Mouse (Mus musculus) heart, postnatal 0 days (tissue): ENCODE data around the gene Pde4b. TPM values are rescaled to one million over a fixed set of nuclear protein-coding genes. Genes with fewer than 3 reads are reported as not detected.

Experiments
- ATAC-seq: fragments of 200-750 bp; cut with Nextera tagmentation; 2 replicates; pipeline ENCODE4 v1.8.0; 2017; ENCODE audit warnings: low read depth, moderate number of reproducible peaks, moderate library complexity; ENCODE audit not compliant: insufficient read depth
- DNase-seq: peaks from one replicate; pipeline ENCODE4 v3.0.0-alpha.2; 2016; ENCODE audit warnings: low spot score
- H3K27ac ChIP-seq: fragments of 300-500 bp; sonication (generic); 2 replicates; pipeline ENCODE4 v1.5.1; 2014; ENCODE audit warnings: low read depth, mild to moderate bottlenecking
- H3K27me3 ChIP-seq: fragments of 300-500 bp; sonication (generic); 2 replicates; pipeline ENCODE4 v1.6.1; 2014; ENCODE audit warnings: low read length, mixed read lengths; ENCODE audit not compliant: control insufficient read depth, insufficient read depth
- H3K36me3 ChIP-seq: fragments of 300-500 bp; sonication (generic); replicated peaks from 2 replicates; pipeline ENCODE4 v1.6.1; 2014; ENCODE audit warnings: low read length, mixed read lengths; ENCODE audit not compliant: control insufficient read depth, insufficient read depth
- H3K4me1 ChIP-seq: fragments of 300-500 bp; sonication (generic); 2 replicates; pipeline ENCODE4 v1.6.1; 2014; ENCODE audit warnings: antibody characterized with exemption; ENCODE audit not compliant: control insufficient read depth, insufficient read depth
- H3K4me2 ChIP-seq: fragments of 300-500 bp; sonication (generic); 2 replicates; pipeline ENCODE4 v1.6.1; 2014; ENCODE audit warnings: low read depth, mild to moderate bottlenecking, low read length, moderate library complexity
- H3K4me3 ChIP-seq: fragments of 300-500 bp; sonication (generic); 2 replicates; pipeline ENCODE4 v1.5.1; 2014; ENCODE audit warnings: low read depth, low read length
- H3K9ac ChIP-seq: fragments of 300-500 bp; sonication (generic); replicated peaks from 2 replicates; pipeline ENCODE4 v1.6.1; 2014; ENCODE audit warnings: low read depth, low read length, mixed read lengths
- H3K9me3 ChIP-seq: fragments of 300-500 bp; sonication (generic); replicated peaks from 2 replicates; pipeline ENCODE4 v1.6.1; 2016; ENCODE audit warnings: low read length; ENCODE audit not compliant: control insufficient read depth
- CTCF ChIP-seq: IDR thresholded peaks from 2 replicates; pipeline ENCODE4 v1.5.1; 2016; ENCODE audit warnings: antibody characterized with exemption, control low read depth, low read depth
- EP300 ChIP-seq: IDR thresholded peaks from 2 replicates; pipeline ENCODE4 v1.6.1; 2016; ENCODE audit warnings: antibody characterized with exemption, low read depth
- WGBS: fragments of 180-500 bp; shearing (Covaris S2); extraction: QIAGEN DNeasy Blood & Tissue Kit; methylation state at CpG from one replicate; pipeline ENCODE4 v1.1.7; 2014; 5-methylcytosine and 5-hydroxymethylcytosine counted together
- polyA plus RNA-seq: library from polyadenylated mRNA; unstranded; fragments of >200 nt; fragmentation: Nextera tagmentation; extraction: Ambion mirVana; gene quantifications from 2 replicates; pipeline ENCODE4 v1.2.1, GENCODE M21; 2015
- total RNA-seq: library from RNA; depleted of rRNA; stranded (reverse); fragments of >200 nt; gene quantifications from 2 replicates; pipeline ENCODE4 v1.2.3, GENCODE M21; 2014; ENCODE audit warnings: low replicate concordance

Gene Pde4b
- total and polyA plus RNA-seq, 2 experiments from 2014 or later = 30.8 to 50.1 TPM

- Histone ChIP-seq H3K27me3 (no peaks in the 10 kb centered on the region), H3K4me1 (no peaks in the 10 kb centered on the region), H3K27ac (no peak overlapping the region), H3K9me3 (no peaks in the 10 kb centered on the region), H3K9ac (no peak overlapping the region), H3K36me3 (no peaks in the 10 kb centered on the region), H3K4me2 (no peak overlapping the region), H3K4me3 (no peak overlapping the region)
- 62% methylated on average over 2 of the region's 2 CpGs for WGBS
- TF ChIP-seq EP300 = no peak
- TF ChIP-seq CTCF = no peak
- peak; percentile 11 for DNase-seq
- no peak for ATAC-seq
Observed at GRCm38 (mm10) chr4:102104534-102105014, 17.2 kb downstream of the Pde4b start.

- Histone ChIP-seq H3K4me2 (no peak overlapping the region), H3K4me3 (no peak overlapping the region), H3K27me3 (no peaks in the 10 kb centered on the region), H3K9ac (no peak overlapping the region), H3K36me3 (no peaks in the 10 kb centered on the region), H3K4me1 (no peaks in the 10 kb centered on the region), H3K27ac (no peak overlapping the region), H3K9me3 (no peaks in the 10 kb centered on the region)
- 86% methylated on average over 6 of the region's 6 CpGs for WGBS
- DNase-seq (no peak), ATAC-seq (no peak)
- no peak for TF ChIP-seq CTCF
- TF ChIP-seq EP300 = no peak
Observed at GRCm38 (mm10) chr4:102106771-102107170, 19.4 kb downstream of the Pde4b start.

GRCm38 (mm10) chr4:102119454-102119853 is 32.1 kb downstream of the Pde4b start:
- no peak overlapping the region for H3K27ac ChIP-seq
- H3K4me3 ChIP-seq = no peak overlapping the region
- no peak overlapping the region for H3K4me2 ChIP-seq
- 94% methylated on average over 3 of the region's 3 CpGs for WGBS
- no peaks in the 10 kb centered on the region for H3K4me1 ChIP-seq
- no peaks in the 10 kb centered on the region for H3K9me3 ChIP-seq
- ATAC-seq (no peak), DNase-seq (no peak)
- no peak overlapping the region for H3K9ac ChIP-seq
- H3K36me3 ChIP-seq = no peaks in the 10 kb centered on the region
- TF ChIP-seq EP300 (no peak), CTCF (no peak)
- H3K27me3 ChIP-seq = no peaks in the 10 kb centered on the region

GRCm38 (mm10) chr4:102136366-102136849 is 49.1 kb downstream of the Pde4b start:
- TF ChIP-seq EP300 (no peak), CTCF (no peak)
- no peak for ATAC-seq
- H3K4me1 ChIP-seq = no peaks in the 10 kb centered on the region
- WGBS = 69% methylated on average over 3 of the region's 3 CpGs
- no peak overlapping the region for H3K4me2 ChIP-seq
- H3K9ac ChIP-seq = no peak overlapping the region
- no peak overlapping the region for H3K4me3 ChIP-seq
- H3K36me3 ChIP-seq = no peaks in the 10 kb centered on the region
- DNase-seq = no peak
- H3K27me3 ChIP-seq = no peaks in the 10 kb centered on the region
- H3K27ac ChIP-seq = no peak overlapping the region
- no peaks in the 10 kb centered on the region for H3K9me3 ChIP-seq

- Histone ChIP-seq H3K4me3 (no peak overlapping the region), H3K27ac (no peak overlapping the region), H3K4me1 (no peaks in the 10 kb centered on the region), H3K4me2 (no peak overlapping the region), H3K36me3 (no peaks in the 10 kb centered on the region), H3K27me3 (no peaks in the 10 kb centered on the region), H3K9me3 (no peaks in the 10 kb centered on the region), H3K9ac (no peak overlapping the region)
- ATAC-seq (no peak), DNase-seq (no peak)
- 66% methylated on average over 4 of the region's 4 CpGs for WGBS
- TF ChIP-seq EP300 (no peak), CTCF (no peak)
Observed at GRCm38 (mm10) chr4:102138346-102138745, 51.0 kb downstream of the Pde4b start.

GRCm38 (mm10) chr4:102141241-102141640 is 53.9 kb downstream of the Pde4b start:
- WGBS = 83% methylated on average over 3 of the region's 3 CpGs
- no peaks in the 10 kb centered on the region for H3K36me3 ChIP-seq
- H3K4me1 ChIP-seq = no peaks in the 10 kb centered on the region
- H3K4me2 ChIP-seq = no peak overlapping the region
- no peak for ATAC-seq
- no peaks in the 10 kb centered on the region for H3K9me3 ChIP-seq
- H3K9ac ChIP-seq = no peak overlapping the region
- no peak overlapping the region for H3K27ac ChIP-seq
- H3K27me3 ChIP-seq = no peaks in the 10 kb centered on the region
- H3K4me3 ChIP-seq = no peak overlapping the region
- DNase-seq = no peak
- TF ChIP-seq EP300 (no peak), CTCF (no peak)
